Mouse (Mus musculus): Measurements from ENCODE around the gene Caml. TPM values are rescaled to one million over a fixed set of nuclear protein-coding genes. Genes with fewer than 3 reads are reported as not detected.
"Not testable (repeated sequence)": the region's sequence is repeated elsewhere in the genome, so short reads cannot be mapped to it uniquely, and the experiment has no call there.

The Caml gene
- total RNA-seq, 2 experiments from 2014 or later: 27.4 to 32.4 TPM

GRCm38 (mm10) chr13:55619328-55619727 is 3.5 kb upstream of the Caml start:
- DNase-seq (ENCODE audit: low spot score in 2 of 2): no peak

GRCm38 (mm10) chr13:55620275-55620674 is 2.5 kb upstream of the Caml start:
- no peak for DNase-seq (ENCODE audit: low spot score in 2 of 2)

- DNase-seq (ENCODE audit: low spot score in 2 of 2): not testable (repeated sequence)
These were observed 603 bp upstream of the Caml start for GRCm38 (mm10) chr13:55622156-55622648.

- DNase-seq (ENCODE audit: low spot score in 2 of 2): peak; percentile 90 to 94
These were observed 11.9 kb downstream of the Caml start, which contains the start of gene Ddx46 for GRCm38 (mm10) chr13:55634639-55635127. TSS of gene Ddx46 (plus strand) at chr13:55635027.

GRCm38 (mm10) chr13:55635146-55635571 is 12.4 kb downstream of the Caml start:
- DNase-seq (ENCODE audit: low spot score in 2 of 2): no peak

GRCm38 (mm10) chr13:55636185-55636983 is 13.6 kb downstream of the Caml start:
- DNase-seq (ENCODE audit: low spot score in 2 of 2): no peak

- DNase-seq (ENCODE audit: low spot score in 2 of 2): peak; percentile 82 to 85
These were observed 17.7 kb downstream of the Caml start for GRCm38 (mm10) chr13:55640480-55640879.

GRCm38 (mm10) chr13:55644525-55644924 is 21.7 kb downstream of the Caml start:
- no peak for DNase-seq (ENCODE audit: low spot score in 2 of 2)

- DNase-seq (ENCODE audit: low spot score in 2 of 2): no peak
These were observed 27.3 kb downstream of the Caml start for GRCm38 (mm10) chr13:55650098-55650497.

- DNase-seq (ENCODE audit: low spot score in 2 of 2): no peak
These were observed 28.2 kb downstream of the Caml start for GRCm38 (mm10) chr13:55650980-55651379.

- DNase-seq (ENCODE audit: low spot score in 2 of 2): peak in 1 of 2 experiments; percentile 56
These were observed 45.7 kb downstream of the Caml start for GRCm38 (mm10) chr13:55668550-55668949.

GRCm38 (mm10) chr13:55672711-55673110 is 49.9 kb downstream of the Caml start:
- no peak for DNase-seq (ENCODE audit: low spot score in 2 of 2)

GRCm38 (mm10) chr13:55677364-55677763 is 54.6 kb downstream of the Caml start:
- no peak for DNase-seq (ENCODE audit: low spot score in 2 of 2)

Other genes with a start within 250 kb of the Caml start
- gene Slc34a1, start 224.8 kb upstream of the Caml start, total RNA-seq (2021): 1 to 10 TPM in 1 of 2 experiments, not detected in 1; 2.9 TPM
- not detected for gene Pfn3, start 207.8 kb upstream of the Caml start, total RNA-seq (2021)
- not detected for gene F12, start 196.2 kb upstream of the Caml start, total RNA-seq (2021)
- 10 to 100 TPM; 27.1 to 33.1 TPM for gene Grk6, start 177.9 kb upstream of the Caml start, total RNA-seq (2021)
- 1 to 10 TPM; 1.9 to 2.2 TPM for gene Prr7, start 158.7 kb upstream of the Caml start, total RNA-seq (2021)
- 10 to 100 TPM; 11.1 to 16.2 TPM for gene Dbn1, start 134.9 kb upstream of the Caml start, total RNA-seq (2021)
- 10 to 100 TPM; 11.6 to 26.8 TPM for gene Pdlim7, start 109.3 kb upstream of the Caml start, total RNA-seq (2021)
- 1 to 10 TPM; 5.1 to 5.3 TPM for gene Dok3, start 93.7 kb upstream of the Caml start, total RNA-seq (2021)
- 10 to 100 TPM; 40.6 to 47.1 TPM for gene Ddx41, start 86.3 kb upstream of the Caml start, total RNA-seq (2021)
- gene Fam193b, start 51.9 kb upstream of the Caml start, total RNA-seq (2021): 10 to 100 TPM; 45.5 to 52.7 TPM
- gene Tmed9, start 49.3 kb upstream of the Caml start, total RNA-seq (2021): 100 to 1,000 TPM; 141 to 184 TPM
- 10 to 100 TPM; 11.7 to 16.1 TPM for gene B4galt7, start 23.1 kb upstream of the Caml start, total RNA-seq (2021)
- 10 to 100 TPM; 24.0 to 36.4 TPM for gene Ddx46, start 12.0 kb downstream of the Caml start, total RNA-seq (2021)
- 10 to 100 TPM; 45.9 to 56.8 TPM for gene B230219D22Rik, start 70.1 kb downstream of the Caml start, total RNA-seq (2021)
- 10 to 100 TPM; 71.2 to 73.8 TPM for gene Txndc15, start 91.6 kb downstream of the Caml start, total RNA-seq (2021)
- gene Pcbd2, start 104.4 kb downstream of the Caml start, total RNA-seq (2021): 10 to 100 TPM; 75.9 to 84.6 TPM
- gene Catsper3, start 161.6 kb downstream of the Caml start, total RNA-seq (2021): not detected
- gene Pitx1, start 213.2 kb downstream of the Caml start, total RNA-seq (2021): not detected